Mouse (Mus musculus): ENCODE measurements at regions not wholly inside any gene's neighbourhood (a gene's known extent, or its start where the extent isn't known, plus 50 kb on each side); places are given as distances from the start of the nearest gene placed in this dataset.

- no peak for DNase-seq (ENCODE audit: low read depth, low spot score)
Measured at GRCm38 (mm10) chr5:134848981-134849380, 57.6 kb downstream of the Tmem270 start.

DNA sequence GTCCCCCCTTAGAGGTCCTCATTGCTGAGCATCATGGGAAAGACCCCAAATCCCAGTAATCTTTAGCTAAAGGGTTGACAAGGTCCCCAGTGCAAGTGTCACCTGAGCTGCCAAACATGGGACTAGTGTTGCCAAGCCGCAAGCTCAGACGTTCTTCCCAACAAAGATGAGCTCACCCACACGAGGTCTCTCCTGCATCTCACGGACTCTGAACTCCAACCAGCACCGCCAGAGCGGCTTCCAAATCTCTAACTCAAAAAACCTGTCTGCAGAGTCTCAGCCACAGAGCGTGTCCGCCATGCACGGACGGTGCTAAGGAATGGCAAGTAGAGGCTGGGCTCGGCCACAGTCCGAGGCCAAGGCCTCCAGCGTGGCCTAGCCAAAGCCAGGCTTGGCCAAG lies 58.0 kb downstream of the Tmem270 start:
- DNase-seq (ENCODE audit: low read depth, low spot score): no peak

GRCm38 (mm10) chr5:134845416-134845815 lies 61.1 kb downstream of the Tmem270 start:
- DNase-seq (ENCODE audit: low read depth, low spot score): no peak

DNA sequence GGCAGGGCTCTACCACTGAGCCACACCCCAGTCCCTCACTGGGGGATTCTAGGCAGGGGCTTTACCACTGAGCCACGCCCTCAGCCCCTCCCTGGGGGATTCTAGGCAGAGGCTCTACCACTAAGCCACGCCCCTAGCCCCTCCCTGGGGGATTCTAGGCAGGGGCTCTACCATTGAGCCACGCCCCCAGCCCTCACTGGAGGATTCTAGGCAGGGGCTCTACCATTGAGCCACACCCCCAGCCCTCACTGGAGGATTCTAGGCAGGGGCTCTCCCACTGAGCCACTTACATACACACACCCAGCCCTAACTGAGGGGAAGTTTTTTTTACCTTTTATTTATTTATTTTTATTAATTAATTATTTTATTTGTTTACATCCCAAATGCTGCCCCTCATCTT lies 62.3 kb downstream of the Tmem270 start:
- DNase-seq (ENCODE audit: low read depth, low spot score): peak; percentile 12

- no peak for DNase-seq (ENCODE audit: low read depth, low spot score)
Measured at GRCm38 (mm10) chr5:134841205-134841980, 65.1 kb downstream of the Tmem270 start.

DNA sequence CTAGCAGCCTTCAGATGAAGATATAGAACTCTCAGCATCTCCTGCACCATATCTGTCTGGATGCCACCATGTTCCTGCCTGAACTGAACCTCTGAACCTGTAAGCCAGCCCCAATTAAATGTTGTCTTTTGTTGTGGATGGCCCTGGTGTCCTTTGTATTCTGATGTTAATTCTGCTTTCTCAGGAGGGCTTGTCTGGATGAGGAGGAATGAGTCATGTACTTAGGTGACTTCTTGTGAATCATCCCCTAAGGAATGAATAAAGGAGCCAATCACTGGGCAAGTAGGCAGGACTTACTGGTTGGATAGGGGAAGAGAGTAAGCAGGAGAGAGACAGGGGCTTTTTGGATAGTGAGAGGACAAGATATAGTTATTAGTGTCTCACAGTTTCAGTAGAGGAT lies 70.0 kb downstream of the Tmem270 start:
- peak; percentile 70 for DNase-seq (ENCODE audit: low read depth, low spot score)

DNA sequence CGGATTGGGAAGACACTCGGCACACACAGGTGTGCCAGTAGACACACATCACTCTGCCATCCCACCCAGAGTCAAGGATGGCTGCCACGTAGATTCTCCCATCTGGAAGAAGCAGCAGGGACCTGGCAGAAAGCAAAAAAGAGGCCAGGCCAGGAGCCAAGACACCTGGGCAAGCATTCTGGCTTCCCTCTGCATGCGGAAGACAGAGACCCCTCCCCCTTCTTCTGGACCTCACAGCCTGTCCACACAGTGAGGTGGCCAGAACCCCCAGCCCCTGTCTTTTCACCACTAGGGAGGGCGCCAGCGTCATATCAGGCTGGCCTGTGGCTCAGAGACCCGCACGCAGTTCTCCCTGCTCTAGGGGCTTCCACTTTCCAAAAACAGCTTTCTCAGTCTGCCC lies 73.6 kb downstream of the Tmem270 start:
- no peak for DNase-seq (ENCODE audit: low read depth, low spot score)

- no peak for DNase-seq (ENCODE audit: low read depth, low spot score)
Measured at GRCm38 (mm10) chr5:134817671-134818070, 70.5 kb upstream of the Eln start.

- no peak for DNase-seq (ENCODE audit: low read depth, low spot score)
Measured at GRCm38 (mm10) chr5:134809121-134809520, 62.0 kb upstream of the Eln start.

DNA sequence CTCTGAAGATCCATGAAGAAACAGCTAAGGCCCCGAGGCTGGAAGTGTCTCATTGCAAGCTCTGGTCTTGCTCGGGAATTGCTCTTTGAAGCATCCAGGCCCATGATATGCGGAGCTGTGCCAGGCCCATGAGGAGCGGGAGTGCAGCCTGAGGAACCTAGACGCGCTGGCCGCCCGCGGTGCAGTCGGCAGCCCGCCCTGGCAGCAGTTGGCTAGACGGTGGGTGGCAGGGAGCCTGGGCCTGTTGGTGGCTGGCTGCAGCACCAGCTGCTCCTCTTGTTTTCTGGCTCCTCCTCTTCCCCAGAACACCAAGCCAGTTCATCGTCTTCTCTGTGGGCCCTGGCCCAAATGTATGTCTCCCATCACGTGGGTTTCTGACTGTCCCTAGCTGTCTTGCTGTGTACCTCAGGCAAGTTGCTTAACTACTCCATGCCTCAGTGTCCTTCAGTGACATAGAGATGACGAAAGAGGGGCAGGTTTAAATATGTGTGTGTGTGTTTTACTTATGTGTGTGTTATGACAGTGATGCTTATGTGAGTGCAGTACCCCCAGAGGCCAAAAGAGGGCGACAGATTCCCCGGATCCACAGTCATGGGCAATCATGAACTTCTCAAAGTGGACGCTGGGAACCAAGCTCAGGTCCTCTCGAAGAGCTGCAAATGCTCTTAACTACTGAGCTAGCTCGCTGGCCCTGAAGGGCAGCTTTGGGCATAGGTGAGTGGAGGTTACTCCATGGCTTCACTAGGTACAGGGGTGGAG lies 57.3 kb upstream of the Eln start:
- DNase-seq (ENCODE audit: low read depth, low spot score): peak; percentile 42

GRCm38 (mm10) chr5:134802161-134802719 lies 55.1 kb upstream of the Eln start:
- no peak for DNase-seq (ENCODE audit: low read depth, low spot score)

DNA sequence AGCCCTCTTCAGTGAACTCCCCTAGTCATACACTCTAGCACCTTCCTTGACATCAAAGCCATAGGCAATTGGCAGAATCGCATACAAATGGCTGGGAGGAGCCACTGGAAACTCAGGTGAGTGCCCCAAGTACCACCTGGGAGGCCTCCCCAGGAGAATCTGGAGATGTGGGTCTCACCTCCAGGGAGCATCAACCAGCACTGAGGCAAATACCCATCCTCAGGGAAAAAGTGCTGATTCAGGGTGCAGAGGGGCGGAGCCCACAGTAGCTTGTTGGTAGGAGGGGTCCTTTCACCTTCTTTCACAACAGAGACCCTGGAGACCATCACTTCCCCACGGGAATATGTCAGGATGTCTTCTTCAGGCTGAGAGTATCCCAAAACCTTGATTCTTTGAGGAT lies 53.4 kb upstream of the Eln start:
- DNase-seq (ENCODE audit: low read depth, low spot score): no peak

DNA sequence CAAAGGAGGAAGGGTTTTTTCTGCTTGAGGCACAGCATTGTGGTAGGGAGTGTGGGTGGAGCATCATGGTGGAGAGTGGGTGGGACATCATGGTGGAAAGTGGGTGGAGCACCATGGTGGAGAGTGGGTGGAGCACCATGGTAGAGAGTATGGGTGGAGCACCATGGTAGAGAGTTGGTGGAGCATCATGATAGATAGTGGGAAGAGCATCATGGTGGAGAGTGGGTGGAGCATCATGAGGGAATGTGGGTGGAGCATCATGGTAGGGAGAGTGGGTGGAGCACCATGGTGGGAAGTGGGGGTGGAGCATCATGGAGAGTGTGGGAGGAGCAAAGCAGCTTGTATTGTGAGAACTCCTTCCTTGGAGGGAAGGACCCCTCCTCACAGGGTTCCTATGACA lies 52.8 kb upstream of the Eln start:
- peak; percentile 48 for DNase-seq (ENCODE audit: low read depth, low spot score)

DNA sequence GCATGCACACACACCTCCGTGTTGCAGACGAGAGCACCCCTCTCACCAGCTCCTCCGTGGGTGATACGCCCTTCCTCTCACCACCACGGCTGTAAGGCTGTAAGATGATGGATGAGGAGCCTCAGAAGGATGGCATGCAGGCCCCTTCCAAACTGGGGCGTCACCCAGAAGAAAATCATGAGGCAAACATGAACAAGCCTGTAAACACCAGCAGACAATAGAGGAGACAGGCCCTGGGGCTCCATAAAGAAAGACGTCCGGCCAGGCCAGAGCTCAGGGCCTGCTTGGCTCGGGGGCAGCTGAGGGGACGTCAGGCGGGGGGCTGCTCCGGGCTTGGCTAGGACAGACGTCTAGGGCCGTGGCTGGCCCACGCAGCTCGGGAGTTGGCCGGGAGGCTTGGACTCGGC lies 50.6 kb upstream of the Eln start:
- no peak for DNase-seq (ENCODE audit: low read depth, low spot score)
